Mouse (Mus musculus) brain, embryonic 14.5 days (tissue): ENCODE data around the gene Wfdc18. TPM values are rescaled to one million over a fixed set of nuclear protein-coding genes. Genes with fewer than 3 reads are reported as not detected.

Source experiments
- DNase-seq: peaks from one replicate; pipeline ENCODE4 v3.0.0-alpha.2; 2011; ENCODE audit warnings: low read depth
- CTCF ChIP-seq: fragments of 200-500 bp; IDR thresholded peaks from 2 replicates; pipeline ENCODE4 v1.5.1; 2012; ENCODE audit warnings: inconsistent platforms, mild to moderate bottlenecking, moderate library complexity, borderline replicate concordance; ENCODE audit not compliant: insufficient read depth, insufficient read length; ENCODE audit errors: extremely low read depth
- POLR2A ChIP-seq: fragments of 200-500 bp; IDR thresholded peaks from 2 replicates; pipeline ENCODE4 v1.6.1; 2012; ENCODE audit warnings: mild to moderate bottlenecking, inconsistent platforms, borderline replicate concordance; ENCODE audit not compliant: poor library complexity, insufficient read depth, insufficient read length, severe bottlenecking; ENCODE audit errors: extremely low read depth
- polyA plus RNA-seq: library from polyadenylated mRNA; depleted of rRNA; stranded (reverse); fragments of >200 nt; gene quantifications from 2 replicates; pipeline ENCODE4 v1.2.3, GENCODE M21; 2012; rRNA removed

The Wfdc18 gene
- polyA plus RNA-seq, 1 experiment = not detected

DNA sequence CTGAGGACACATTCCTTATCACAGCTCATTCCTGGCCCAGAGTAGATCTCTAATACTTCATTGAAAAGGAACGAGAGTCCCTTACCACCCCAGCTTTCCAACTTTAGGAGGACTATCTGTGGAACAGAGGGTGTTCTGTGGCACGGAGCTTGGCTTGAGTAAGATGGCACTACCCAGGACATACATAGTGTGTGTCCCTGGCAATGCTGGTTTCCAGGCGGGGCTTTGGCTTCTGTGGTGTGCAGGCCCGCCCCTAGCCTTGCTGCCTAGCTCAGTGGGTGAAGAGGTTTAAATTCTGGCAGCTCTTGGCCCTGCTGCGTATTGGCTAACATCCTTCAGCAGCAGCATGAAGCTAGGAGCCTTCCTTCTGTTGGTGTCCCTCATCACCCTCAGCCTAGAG, 37.9 kb downstream of the Wfdc18 start, which contains the start of gene Wfdc21:
Gene Wfdc21 (plus strand): TSS at position 260 of the 400 bp plus-strand sequence.
- no peak for DNase-seq
- TF ChIP-seq POLR2A (no peak), CTCF (no peak)

DNA sequence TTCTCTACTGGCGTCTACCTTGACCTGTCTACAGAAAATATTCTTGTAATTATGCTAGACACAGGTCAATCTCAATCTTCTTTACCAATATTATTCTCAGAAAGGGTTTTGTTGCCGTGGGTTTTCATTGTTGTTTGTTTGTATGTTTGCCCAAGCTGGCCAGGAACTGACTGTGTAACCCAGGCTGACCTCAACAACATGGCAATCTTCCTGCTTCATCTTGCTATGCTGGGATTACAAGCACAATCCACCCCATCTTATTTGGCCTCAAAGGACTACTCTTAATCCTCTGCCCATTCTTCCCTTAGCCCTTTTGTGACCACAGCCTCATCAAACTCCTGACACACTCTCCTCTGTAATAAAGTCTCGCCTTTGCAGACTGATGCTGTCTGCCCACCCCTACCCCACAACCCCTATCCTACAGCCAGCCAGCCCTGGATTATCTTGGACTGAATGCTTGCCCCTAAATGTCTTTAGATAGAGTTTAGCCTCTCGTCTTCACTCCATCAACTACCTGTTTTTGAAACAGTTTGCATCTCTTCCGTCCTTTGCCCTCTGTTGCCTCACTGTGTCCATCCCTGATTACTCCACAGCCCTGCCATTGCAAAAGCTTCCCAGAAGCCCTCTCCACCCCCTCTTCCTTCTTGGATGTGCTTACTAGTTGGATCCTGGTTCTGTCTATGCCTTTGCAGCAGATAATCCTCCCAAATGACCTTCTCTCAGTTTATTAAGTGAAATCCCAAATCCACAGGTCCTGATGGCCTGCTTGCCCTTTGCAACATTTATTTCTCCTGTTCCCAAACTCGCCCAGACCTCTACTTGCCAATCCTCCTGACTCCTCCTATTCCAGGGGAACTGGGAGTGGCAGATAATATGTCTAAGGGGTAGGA, 38.8 kb downstream of the Wfdc18 start:
- TF ChIP-seq CTCF (no peak), POLR2A (no peak)
- DNase-seq = no peak

DNA sequence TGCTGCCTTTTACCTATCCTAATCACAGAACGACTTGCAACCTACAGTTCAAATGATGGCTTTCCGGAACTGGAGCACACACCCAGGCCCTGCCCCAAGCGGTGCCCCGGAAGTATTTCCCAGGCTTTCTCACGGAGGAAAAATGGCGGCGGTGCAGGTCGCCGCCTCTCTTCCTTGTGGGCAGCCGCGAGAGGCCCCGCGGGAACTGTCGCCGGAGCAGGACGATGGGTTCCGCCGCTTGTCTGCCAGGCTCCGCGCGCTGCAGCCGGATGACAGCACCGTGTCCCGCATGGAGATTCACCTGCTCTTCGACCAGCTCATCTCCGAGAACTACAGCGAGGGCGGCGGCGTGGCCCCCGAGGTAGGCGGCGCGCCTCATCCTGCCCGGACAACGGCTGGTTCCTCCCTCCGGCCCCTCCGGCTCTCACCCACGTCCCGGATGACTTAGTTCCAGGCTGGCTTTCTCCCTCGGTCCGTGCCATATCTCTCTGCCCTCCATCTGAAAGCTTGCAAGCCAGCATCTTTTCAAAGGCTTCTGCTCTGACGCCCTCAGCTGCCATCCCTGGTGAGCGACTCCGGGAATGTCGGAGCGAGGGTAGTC, 44.9 kb downstream of the Wfdc18 start, which contains the start of gene Heatr6:
Gene Heatr6 (plus strand): TSS at position 116 of the 601 bp plus-strand sequence.
- DNase-seq = peak; percentile 96
- TF ChIP-seq CTCF (no peak), POLR2A (peak; percentile 42; the same call in 1 of the 2 replicates)

DNA sequence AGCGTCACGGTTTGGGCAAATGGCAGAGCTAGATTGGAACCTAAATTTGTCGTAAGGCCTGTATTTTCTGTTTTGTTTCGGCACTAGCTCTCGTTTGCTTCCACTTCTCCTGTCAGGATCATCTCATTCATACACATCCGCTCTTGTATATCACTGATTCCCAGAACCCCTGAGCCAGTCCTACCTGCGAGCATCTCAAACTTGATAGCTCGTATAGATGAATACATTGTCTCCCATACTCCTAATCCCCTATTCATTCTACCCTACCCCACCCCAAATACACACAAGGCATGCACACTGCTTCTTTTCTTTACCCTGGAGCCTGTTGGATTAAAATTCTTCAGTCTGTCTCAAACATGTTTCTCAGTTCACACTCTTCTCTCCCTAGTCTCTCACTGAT, 45.4 kb downstream of the Wfdc18 start:
- no peak for TF ChIP-seq CTCF
- TF ChIP-seq POLR2A = no peak
- no peak for DNase-seq

Other genes with a start within 250 kb of the Wfdc18 start
- 5.5 and 9.1 TPM in 2 replicates for gene Mmp28, start 245.9 kb upstream of the Wfdc18 start, polyA plus RNA-seq
- 51.0 and 92.8 TPM in 2 replicates for gene Taf15, start 235.9 kb upstream of the Wfdc18 start, polyA plus RNA-seq
- not detected in 2 replicates for gene Heatr9, start 186.8 kb upstream of the Wfdc18 start, polyA plus RNA-seq
- gene Ccl5, start 178.5 kb upstream of the Wfdc18 start, polyA plus RNA-seq = 0.21 TPM in 1 of 2 replicates, not detected in the other
- 0.83 and 1.00 TPM in 2 replicates for gene Ccl9, start 130.4 kb upstream of the Wfdc18 start, polyA plus RNA-seq
- 0.72 and 0.78 TPM in 2 replicates for gene Ccl6, start 115.9 kb upstream of the Wfdc18 start, polyA plus RNA-seq
- not detected in 2 replicates for gene Rpl9-ps1, start 63.4 kb upstream of the Wfdc18 start, polyA plus RNA-seq
- 1.7 and 2.4 TPM in 2 replicates for gene Ccl3, start 59.7 kb upstream of the Wfdc18 start, polyA plus RNA-seq
- gene Ccl4, start 46.4 kb upstream of the Wfdc18 start, polyA plus RNA-seq = 0.38 and 0.44 TPM in 2 replicates
- not detected in 2 replicates for gene Wfdc17, start 5.0 kb upstream of the Wfdc18 start, polyA plus RNA-seq
- not detected in 2 replicates for gene Wfdc21, start 37.9 kb downstream of the Wfdc18 start, polyA plus RNA-seq
- gene Heatr6, start 44.7 kb downstream of the Wfdc18 start, polyA plus RNA-seq = 35.9 and 40.5 TPM in 2 replicates
- gene Hnf1b, start 141.0 kb downstream of the Wfdc18 start, polyA plus RNA-seq = 0.13 and 0.19 TPM in 2 replicates
- 18.2 and 19.0 TPM in 2 replicates for gene Ddx52, start 233.0 kb downstream of the Wfdc18 start, polyA plus RNA-seq